Mouse (Mus musculus) CD4-positive naive resting alpha-beta T cell, adult 76 days (primary cell): ENCODE results near the gene Lbhd2. TPM values are rescaled to one million over a fixed set of nuclear protein-coding genes. Genes with fewer than 3 reads are reported as not detected.

Experiments used
- total RNA-seq: library from RNA; stranded (reverse); gene quantifications from one replicate; pipeline ENCODE4 v1.2.4, GENCODE M21; 2023

Lbhd2 gene
- total RNA-seq = not detected

GRCm38 (mm10) chr12:111406622-111407021 is at the start of gene Lbhd2:
TSS of gene Lbhd2 (plus strand) at chr12:111406809.

GRCm38 (mm10) chr12:111377376-111377973 is 29.1 kb upstream of the Lbhd2 start, which contains the start of gene Cdc42bpb:
TSS of gene Cdc42bpb (minus strand) at chr12:111377718.

GRCm38 (mm10) chr12:111416921-111417779 is 10.5 kb downstream of the Lbhd2 start, which contains the start of gene Exoc3l4:
TSS of gene Exoc3l4 (plus strand) at chr12:111417017.

GRCm38 (mm10) chr12:111442309-111443010 is 35.9 kb downstream of the Lbhd2 start, which contains the start of gene Tnfaip2:
TSS of gene Tnfaip2 (plus strand) at chr12:111442469.

Other genes with a start within 250 kb of the Lbhd2 start
- 50.7 TPM for gene Traf3, start 240.4 kb upstream of the Lbhd2 start, total RNA-seq
- gene 4930595D18Rik, start 222.3 kb upstream of the Lbhd2 start, total RNA-seq = not detected
- gene Amn, start 135.7 kb upstream of the Lbhd2 start, total RNA-seq = 2.7 TPM
- gene Cdc42bpb, start 29.1 kb upstream of the Lbhd2 start, total RNA-seq = 4.0 TPM
- not detected for gene Exoc3l4, start 10.2 kb downstream of the Lbhd2 start, total RNA-seq
- gene Tnfaip2, start 35.7 kb downstream of the Lbhd2 start, total RNA-seq = 3.2 TPM
- not detected for gene Gm266, start 79.0 kb downstream of the Lbhd2 start, total RNA-seq
- gene Eif5, start 131.2 kb downstream of the Lbhd2 start, total RNA-seq = 792 TPM
- 68.3 TPM for gene Mark3, start 167.7 kb downstream of the Lbhd2 start, total RNA-seq